Mouse (Mus musculus) bone marrow, adult 2 months (tissue): Measurements from ENCODE around the gene Cerkl. TPM values are rescaled to one million over a fixed set of nuclear protein-coding genes. Genes with fewer than 3 reads are reported as not detected.

ENCODE experiments used
- H3K27ac ChIP-seq: fragments of 200-500 bp; 2 replicates; pipeline ENCODE4 v1.5.1; 2012; ENCODE audit warnings: low read depth, mild to moderate bottlenecking, control low read depth, inconsistent platforms, low read length; ENCODE audit not compliant: control insufficient read depth, poor library complexity, insufficient read depth
- H3K4me1 ChIP-seq: fragments of 200-500 bp; 2 replicates; pipeline ENCODE4 v1.6.1; 2011; ENCODE audit warnings: low read length; ENCODE audit not compliant: control insufficient read depth, insufficient read depth
- H3K4me3 ChIP-seq: fragments of 200-500 bp; replicated peaks from 2 replicates; pipeline ENCODE3; 2011; ENCODE audit warnings: mild to moderate bottlenecking, low read depth, low read length, control low read depth; ENCODE audit not compliant: control insufficient read depth
- CTCF ChIP-seq: fragments of 200-500 bp; IDR thresholded peaks from 2 replicates; pipeline ENCODE4 v1.5.1; 2011; ENCODE audit warnings: low read length, control low read depth; ENCODE audit not compliant: control insufficient read depth, insufficient read depth
- POLR2A ChIP-seq: fragments of 200-500 bp; IDR thresholded peaks from 2 replicates; pipeline ENCODE4 v1.6.1; 2011; ENCODE audit warnings: low read depth, mild to moderate bottlenecking, control low read depth, low read length, borderline replicate concordance; ENCODE audit not compliant: control insufficient read depth
- WGBS: fragments of 180-500 bp; shearing (Covaris S2); methylation state at CpG from one replicate; pipeline ENCODE4 v1.1.7; 2018; 5-methylcytosine and 5-hydroxymethylcytosine counted together
- polyA plus RNA-seq: library from polyadenylated mRNA; stranded (reverse); fragments of >200 nt; gene quantifications from 2 replicates; pipeline ENCODE4 v1.2.4, GENCODE M21; 2011; ENCODE audit warnings: low replicate concordance; ENCODE audit not compliant: missing spikeins, insufficient read depth, insufficient read length

The Cerkl gene
- polyA plus RNA-seq, 1 experiment = 22.0 TPM

DNA sequence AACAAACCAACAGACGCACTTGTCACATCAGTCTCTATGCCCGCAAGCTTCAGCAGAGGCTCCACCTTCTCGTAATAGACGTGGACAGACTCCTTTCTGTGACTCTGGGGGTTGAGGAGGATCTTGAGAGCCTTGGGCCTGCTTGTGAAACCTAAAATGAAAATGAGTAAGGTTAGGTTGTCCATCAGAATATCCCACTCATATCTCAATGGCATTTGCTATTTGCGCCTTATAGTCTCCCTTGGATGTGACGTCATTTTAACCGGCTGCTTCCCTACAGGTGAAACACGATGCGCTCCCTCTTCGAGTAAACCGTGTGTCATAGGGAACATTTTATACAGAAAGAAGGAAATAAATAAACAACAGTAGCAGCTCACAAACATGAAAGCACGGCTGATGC is 87.9 kb downstream of the Cerkl start:
- Histone ChIP-seq H3K27ac (no peak overlapping the region), H3K4me3 (no peak overlapping the region), H3K4me1 (no peaks in the 10 kb centered on the region; the same call in 1 of the 2 replicates)
- no peak for TF ChIP-seq POLR2A
- no peak for TF ChIP-seq CTCF
- WGBS = 92% methylated on average over 12 of the region's 12 CpGs

DNA sequence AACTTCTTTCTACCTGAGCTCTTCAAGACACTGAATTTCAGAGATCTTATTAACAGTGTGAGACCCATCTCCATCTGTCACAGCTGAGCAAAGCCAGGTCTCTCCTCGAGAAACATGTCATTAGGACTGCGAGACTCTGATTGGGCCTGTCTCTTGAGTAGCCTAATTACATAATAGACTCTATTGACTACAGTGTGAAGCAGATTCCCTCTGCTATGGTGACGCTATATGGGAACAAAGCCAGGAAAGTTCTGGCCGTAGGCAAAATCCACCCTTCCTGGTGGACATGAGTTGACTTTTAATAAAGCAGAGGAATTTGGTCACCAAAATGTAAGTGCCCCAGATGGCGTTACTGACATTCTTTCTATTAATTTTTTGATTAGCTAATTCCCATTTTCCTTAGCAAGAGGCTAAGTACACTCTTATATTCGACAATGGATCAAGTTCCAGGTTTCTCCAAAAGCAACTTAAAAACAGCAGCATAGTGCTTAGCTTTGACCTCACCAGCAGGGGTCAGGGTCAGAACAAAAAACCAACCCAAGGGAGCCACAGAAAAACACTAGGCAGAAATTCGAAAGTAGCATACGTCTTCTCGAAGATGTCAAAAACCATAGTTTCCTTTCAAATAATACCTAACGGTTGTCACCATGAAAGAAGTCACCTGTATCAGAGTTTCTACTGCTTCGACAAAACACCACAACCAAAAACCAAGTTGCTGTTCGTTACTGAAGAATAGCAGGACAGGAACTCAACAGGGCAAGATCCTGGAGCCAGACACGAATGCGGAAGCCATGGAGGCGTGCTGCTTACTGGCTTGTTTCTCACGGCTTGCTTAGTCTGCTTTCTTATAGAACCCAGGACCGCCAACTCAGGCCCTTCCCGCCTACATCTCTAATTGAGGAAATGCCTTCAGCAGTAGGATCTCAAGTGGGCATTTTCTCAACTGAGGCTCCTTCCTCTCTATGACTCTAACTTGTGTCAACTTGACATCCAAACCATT is 88.8 kb downstream of the Cerkl start:
- 72% methylated on average over 18 of the region's 18 CpGs for WGBS
- TF ChIP-seq POLR2A (no peak), CTCF (no peak)
- H3K27ac ChIP-seq = no peak overlapping the region
- H3K4me3 ChIP-seq = no peak overlapping the region
- no peaks in the 10 kb centered on the region; the same call in 1 of the 2 replicates for H3K4me1 ChIP-seq

DNA sequence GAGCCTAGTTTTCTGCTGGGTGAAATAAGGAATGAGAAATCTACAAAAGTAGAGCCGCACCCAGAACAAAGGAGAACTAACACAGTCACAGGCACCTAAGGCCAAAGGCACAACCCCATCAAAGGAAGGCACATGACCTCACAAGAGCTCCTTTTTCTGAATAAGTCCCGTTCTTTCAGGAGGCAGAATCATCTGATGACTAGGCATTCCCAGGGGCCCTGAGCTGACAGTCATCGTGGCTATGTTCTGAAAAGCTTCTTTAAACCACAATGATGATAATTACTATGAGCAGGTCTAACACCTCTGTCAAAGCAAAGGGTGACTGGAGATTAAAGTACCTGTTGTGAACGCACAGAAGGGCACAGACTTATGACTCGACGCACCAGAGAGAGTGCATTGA is 92.7 kb downstream of the Cerkl start:
- no peak for TF ChIP-seq POLR2A
- no peak for TF ChIP-seq CTCF
- Histone ChIP-seq H3K4me3 (no peak overlapping the region), H3K4me1 (no peaks in the 10 kb centered on the region), H3K27ac (no peak overlapping the region)
- 71% methylated on average over 6 of the region's 6 CpGs for WGBS

DNA sequence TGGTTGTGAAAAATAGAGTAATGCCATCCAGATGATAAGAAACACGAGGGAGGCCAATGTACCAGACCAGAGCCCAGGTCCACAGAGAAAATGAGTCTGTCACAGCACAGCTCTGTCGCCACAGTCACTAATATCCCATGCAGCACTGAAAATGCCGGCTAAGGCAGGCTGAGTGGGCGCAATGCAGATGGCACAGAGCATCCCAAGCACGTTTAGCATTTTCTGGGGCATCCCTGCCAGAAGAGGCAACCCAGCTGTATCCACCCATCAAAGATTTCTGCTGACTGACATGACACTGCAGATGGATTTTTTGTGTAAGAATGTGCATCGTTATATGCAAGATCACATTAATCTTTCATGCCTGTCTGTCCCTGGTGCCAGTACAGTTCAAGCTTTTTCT is 94.6 kb downstream of the Cerkl start:
- TF ChIP-seq CTCF (no peak), POLR2A (no peak)
- no peaks in the 10 kb centered on the region for H3K4me1 ChIP-seq
- WGBS = 73% methylated on average over 6 of the region's 6 CpGs
- H3K4me3 ChIP-seq = no peak overlapping the region
- H3K27ac ChIP-seq = no peak overlapping the region

DNA sequence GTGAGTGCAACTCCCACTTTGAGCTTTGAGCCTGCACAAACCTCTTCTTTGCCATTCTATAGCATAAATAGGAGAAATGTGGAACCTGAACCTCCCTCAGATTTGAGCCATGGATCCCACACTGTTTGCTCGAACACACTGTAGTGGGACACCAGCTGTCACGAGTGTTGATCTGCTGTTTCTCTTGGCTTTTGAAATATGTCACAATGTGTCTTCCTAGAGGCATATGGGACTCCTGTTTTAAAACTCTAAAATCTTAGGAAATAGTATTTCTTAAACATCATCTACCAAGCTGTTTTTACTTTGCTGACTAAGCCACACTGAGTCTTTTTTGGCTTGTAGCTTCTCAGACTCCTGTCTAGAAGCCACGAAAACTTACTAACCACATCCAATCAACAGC is 98.8 kb downstream of the Cerkl start:
- Histone ChIP-seq H3K4me1 (no peaks in the 10 kb centered on the region), H3K4me3 (no peak overlapping the region), H3K27ac (no peak overlapping the region)
- TF ChIP-seq POLR2A (no peak), CTCF (no peak)
- WGBS = 74% methylated on average over 3 of the region's 3 CpGs

DNA sequence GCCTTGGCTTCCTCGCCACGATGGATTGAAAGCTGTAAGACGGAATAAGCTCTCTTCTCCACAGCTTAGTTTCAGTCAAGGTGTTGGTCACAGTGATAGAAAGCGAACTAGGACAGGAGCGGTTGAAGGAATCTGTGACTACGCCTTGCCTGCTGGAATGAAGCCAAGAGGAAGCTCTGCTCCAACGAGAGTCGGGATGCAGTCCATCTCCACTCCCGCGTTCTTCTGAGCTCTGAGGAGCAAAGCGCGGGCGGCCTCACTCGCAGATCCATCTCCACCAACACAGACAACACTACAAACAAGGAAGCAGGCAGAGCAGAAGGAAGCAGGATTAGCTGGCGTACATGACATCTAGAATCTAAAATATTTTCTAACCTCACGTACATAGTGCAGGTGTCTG is 101.8 kb downstream of the Cerkl start:
- 87% methylated on average over 16 of the region's 16 CpGs for WGBS
- Histone ChIP-seq H3K4me1 (no peaks in the 10 kb centered on the region), H3K27ac (no peak overlapping the region), H3K4me3 (no peak overlapping the region)
- TF ChIP-seq POLR2A (no peak), CTCF (no peak)

DNA sequence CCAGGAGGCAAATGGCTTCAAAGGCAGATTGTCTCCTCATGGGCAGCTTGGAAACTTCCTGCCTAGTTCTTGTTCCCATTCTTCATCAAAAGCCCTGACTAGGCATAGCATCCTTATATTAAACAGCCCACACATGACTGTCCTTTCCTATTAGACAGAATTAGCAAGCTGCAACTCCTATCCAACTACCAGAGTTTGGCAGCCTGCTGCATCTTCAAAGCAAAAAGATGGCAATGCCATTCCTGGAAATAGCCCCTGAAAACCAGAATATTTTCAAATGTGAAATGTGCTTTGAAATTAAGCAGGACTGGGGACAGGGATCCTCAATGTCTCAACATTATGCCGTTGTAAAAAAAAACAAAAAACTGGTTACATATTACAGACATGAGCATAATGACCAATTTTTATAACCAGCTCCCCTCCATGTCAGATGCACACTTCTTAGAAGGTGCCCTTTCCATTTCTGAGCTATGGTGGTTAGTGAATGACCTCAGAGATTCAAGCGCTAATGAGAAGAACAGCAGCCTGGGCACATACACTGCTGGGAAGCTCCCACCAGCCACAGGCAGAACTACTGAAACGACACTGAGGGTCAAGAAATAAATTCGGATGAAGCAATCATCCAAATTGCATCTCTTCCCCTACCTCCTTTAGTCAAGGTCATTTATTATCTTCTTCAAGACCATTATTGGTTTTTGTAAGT is 104.3 kb downstream of the Cerkl start:
- 78% methylated on average over 4 of the region's 4 CpGs for WGBS

DNA sequence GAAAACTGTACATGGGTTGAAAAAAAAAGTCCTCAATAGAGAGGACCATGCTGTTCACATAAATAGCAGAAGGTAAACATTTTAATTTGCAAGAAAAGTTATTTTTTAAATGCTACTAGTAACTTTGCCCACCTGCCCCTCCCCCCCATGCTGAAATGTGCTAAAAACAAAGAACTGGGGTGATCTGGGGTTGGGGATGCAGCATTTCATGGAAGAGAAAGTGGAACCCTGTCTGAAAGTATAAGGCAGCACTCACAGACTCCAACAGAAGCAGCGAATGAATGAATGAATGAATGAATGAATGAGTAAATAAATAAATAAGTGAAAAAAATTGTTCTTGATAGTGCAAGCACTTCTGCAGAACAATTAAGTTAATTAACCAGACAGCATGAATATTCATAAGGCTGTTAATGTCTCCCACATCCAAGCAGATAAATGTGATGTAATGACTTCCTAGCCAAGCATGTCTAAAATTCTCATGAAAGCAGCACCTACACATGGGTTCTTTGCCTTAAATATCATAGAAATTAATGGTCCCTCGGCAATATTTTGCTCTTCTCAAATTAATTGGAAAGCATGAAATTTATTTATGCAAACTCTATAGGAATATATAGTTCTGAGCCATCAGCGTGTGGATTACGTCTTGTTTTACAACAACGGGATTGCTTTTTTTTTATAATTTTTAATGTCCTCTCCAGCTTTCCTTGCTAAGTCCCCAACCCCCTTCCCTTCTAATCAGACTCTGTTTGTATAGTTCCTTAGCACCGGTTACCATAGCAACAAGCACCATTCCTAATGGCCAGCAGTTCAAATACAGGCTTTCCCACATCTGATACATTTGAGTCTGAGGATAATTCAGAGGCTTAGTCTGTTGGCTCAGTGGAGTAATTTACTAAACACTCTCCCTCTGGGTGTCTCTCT is 105.1 kb downstream of the Cerkl start:
- no peak for TF ChIP-seq CTCF
- no peak for TF ChIP-seq POLR2A
- H3K4me1 ChIP-seq = no peaks in the 10 kb centered on the region
- 85% methylated on average over 6 of the region's 6 CpGs for WGBS
- no peak overlapping the region for H3K4me3 ChIP-seq
- no peak overlapping the region for H3K27ac ChIP-seq

More for the DNA sequence above, 104.3 kb downstream of the Cerkl start:
- no peaks in the 10 kb centered on the region for H3K4me1 ChIP-seq
- TF ChIP-seq CTCF (no peak), POLR2A (no peak)
- H3K4me3 ChIP-seq = no peak overlapping the region
- no peak overlapping the region for H3K27ac ChIP-seq

DNA sequence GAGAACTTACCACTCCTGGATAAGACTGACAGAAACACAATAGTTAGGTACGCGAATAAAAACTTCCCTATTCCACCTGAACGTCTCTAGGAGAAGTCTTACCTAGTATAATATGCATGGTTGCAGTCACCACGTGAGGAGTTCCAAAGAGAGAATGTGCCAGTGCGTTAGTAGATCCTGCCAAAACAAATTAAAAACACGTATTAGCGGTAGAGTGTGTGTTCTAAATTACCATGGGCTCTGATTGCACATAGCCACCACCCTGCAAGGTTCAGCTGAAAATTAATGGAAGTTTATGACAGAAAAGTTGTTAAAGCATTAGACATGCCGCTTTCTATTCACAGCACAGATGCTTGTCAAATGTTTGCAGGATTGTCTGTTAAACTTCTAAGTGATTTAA is 113.5 kb downstream of the Cerkl start:
- Histone ChIP-seq H3K4me1 (no peaks in the 10 kb centered on the region), H3K27ac (no peak overlapping the region), H3K4me3 (no peak overlapping the region)
- WGBS = 83% methylated on average over 8 of the region's 8 CpGs
- TF ChIP-seq CTCF = no peak
- no peak for TF ChIP-seq POLR2A
